Mouse (Mus musculus) forebrain, embryonic 13.5 days (tissue): ENCODE measurements around the gene Vsig10. TPM values are rescaled to one million over a fixed set of nuclear protein-coding genes. Genes with fewer than 3 reads are reported as not detected.

Source experiments
- ATAC-seq: fragments of 200-750 bp; cut with Nextera tagmentation; 2 replicates; pipeline ENCODE4 v1.8.0; 2017
- H3K27ac ChIP-seq: fragments of 300-500 bp; sonication (generic); 2 replicates; pipeline ENCODE4 v1.5.1; 2015; ENCODE audit warnings: inconsistent platforms, mild to moderate bottlenecking, moderate library complexity
- H3K27me3 ChIP-seq: fragments of 300-500 bp; sonication (generic); 2 replicates; pipeline ENCODE4 v1.6.1; 2015; ENCODE audit warnings: mild to moderate bottlenecking, inconsistent platforms
- H3K36me3 ChIP-seq: fragments of 300-500 bp; sonication (generic); 2 replicates; pipeline ENCODE4 v1.6.1; 2015; ENCODE audit warnings: mild to moderate bottlenecking, inconsistent platforms; ENCODE audit not compliant: poor library complexity, severe bottlenecking
- H3K4me1 ChIP-seq: fragments of 300-500 bp; sonication (generic); 2 replicates; pipeline ENCODE4 v1.6.1; 2015; ENCODE audit warnings: inconsistent platforms
- H3K4me2 ChIP-seq: fragments of 300-500 bp; sonication (generic); 2 replicates; pipeline ENCODE4 v1.6.1; 2015; ENCODE audit warnings: inconsistent platforms, mild to moderate bottlenecking, moderate library complexity
- H3K4me3 ChIP-seq: fragments of 300-500 bp; sonication (generic); 2 replicates; pipeline ENCODE4 v1.5.1; 2015; ENCODE audit warnings: mild to moderate bottlenecking, inconsistent platforms
- H3K9ac ChIP-seq: fragments of 300-500 bp; sonication (generic); 2 replicates; pipeline ENCODE4 v1.6.1; 2015; ENCODE audit warnings: mild to moderate bottlenecking, inconsistent platforms
- H3K9me3 ChIP-seq: fragments of 300-500 bp; sonication (generic); replicated peaks from 2 replicates; pipeline ENCODE4 v1.6.1; 2016; ENCODE audit warnings: inconsistent platforms
- WGBS: fragments of 180-500 bp; shearing (Covaris S2); methylation state at CpG from one replicate; pipeline ENCODE4 v1.1.7; 2015; 5-methylcytosine and 5-hydroxymethylcytosine counted together
- polyA plus RNA-seq: library from polyadenylated mRNA; unstranded; fragments of >200 nt; fragmentation: Nextera tagmentation; extraction: Ambion mirVana; gene quantifications from 2 replicates; pipeline ENCODE4 v1.2.1, GENCODE M21; 2015

Gene Vsig10
- 0.98 and 2.6 TPM in 2 replicates for polyA plus RNA-seq

DNA sequence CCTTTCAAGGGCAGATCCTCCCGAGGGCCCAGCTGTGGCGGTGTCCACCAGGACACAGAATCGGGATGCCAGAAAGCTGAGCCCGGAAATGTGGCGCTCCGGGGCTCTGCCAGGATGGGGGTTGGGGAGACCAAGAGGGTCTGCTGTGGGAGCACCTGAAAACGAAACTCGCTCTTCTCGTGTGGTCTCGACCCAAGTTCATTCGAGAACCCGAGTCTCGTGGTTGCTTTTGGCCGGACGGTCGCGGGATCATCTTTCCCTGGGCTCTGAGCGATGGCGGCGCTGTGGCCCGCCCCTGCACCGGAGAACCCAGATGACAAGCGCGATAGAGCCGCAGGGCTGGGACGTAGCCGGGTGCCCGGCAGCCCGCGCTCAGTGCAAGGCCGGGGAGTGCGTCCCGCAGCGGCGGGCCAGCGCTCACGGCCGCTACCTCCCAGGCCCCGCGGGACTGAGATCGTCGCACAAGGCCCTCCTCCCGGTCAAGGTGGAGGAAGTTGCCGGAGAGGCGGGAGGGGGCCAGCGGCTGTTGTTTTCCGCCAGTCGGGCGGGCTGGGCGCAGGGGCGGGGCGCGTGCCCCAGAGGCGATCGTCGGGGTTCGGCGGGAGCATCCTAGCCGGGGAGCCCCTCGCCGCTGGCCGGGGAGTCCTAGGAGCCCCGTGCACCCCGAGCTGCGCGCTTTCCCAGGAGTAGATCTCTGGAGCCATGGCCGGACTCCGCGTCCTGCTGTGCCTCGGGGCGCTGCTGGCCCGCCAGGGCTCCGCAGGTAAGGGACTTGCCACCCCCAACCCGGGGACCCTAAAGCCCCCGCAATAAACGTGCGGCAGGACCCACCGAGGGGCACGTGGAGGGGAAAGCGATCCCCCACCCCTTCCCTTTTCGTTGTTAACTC is at the start of gene Vsig10:
Vsig10 (plus strand) TSS at position 343 of the 889 bp plus-strand sequence.
- Histone ChIP-seq H3K36me3 (no peaks in the 10 kb centered on the region), H3K27ac (no peak within 1 kb of the TSS), H3K4me3 (peak within 1 kb of the TSS; percentile 58), H3K4me2 (peak within 1 kb of the TSS; percentile 88), H3K4me1 (peaks cover 19% of the 10 kb centered on the region), H3K9ac (peak within 1 kb of the TSS; percentile 71), H3K9me3 (0 out of 2 replicates have a peak, but pooled peaks cover 3% of the 10 kb centered on the region), H3K27me3 (peaks cover 34% of the 10 kb centered on the region; the same call in 1 of the 2 replicates)
- WGBS = under 1% methylated on average over 81 of the region's 81 CpGs
- peak; percentile 81 for ATAC-seq

DNA sequence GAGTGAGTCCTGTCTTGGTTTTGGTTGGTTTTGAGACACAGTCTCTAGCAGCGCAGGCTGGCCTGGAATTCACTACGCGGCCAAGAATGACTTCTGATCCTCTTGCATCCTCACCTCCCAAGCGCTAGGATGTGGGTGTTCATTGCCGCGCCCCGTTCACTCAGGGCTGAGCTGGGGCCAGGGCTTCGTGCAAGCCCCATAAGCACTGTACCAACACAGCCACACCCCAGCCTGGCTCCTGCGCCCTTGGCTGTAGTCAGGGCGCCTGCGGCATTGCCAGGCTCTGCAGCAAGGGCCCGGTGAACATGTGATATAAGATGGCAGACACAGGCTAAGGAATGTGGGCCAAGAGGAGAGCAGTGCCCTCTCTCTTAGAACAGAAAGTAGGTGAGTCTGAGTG is 49.5 kb upstream of the Vsig10 start:
- H3K9me3 ChIP-seq = no peaks in the 10 kb centered on the region
- peaks cover 35% of the 10 kb centered on the region for H3K36me3 ChIP-seq
- H3K27me3 ChIP-seq = no peaks in the 10 kb centered on the region
- H3K4me2 ChIP-seq = no peak overlapping the region
- H3K4me1 ChIP-seq = no peaks in the 10 kb centered on the region
- H3K27ac ChIP-seq = no peak overlapping the region
- no peak overlapping the region for H3K4me3 ChIP-seq
- ATAC-seq = no peak
- WGBS = 94% methylated on average over 12 of the region's 12 CpGs
- H3K9ac ChIP-seq = no peak overlapping the region

DNA sequence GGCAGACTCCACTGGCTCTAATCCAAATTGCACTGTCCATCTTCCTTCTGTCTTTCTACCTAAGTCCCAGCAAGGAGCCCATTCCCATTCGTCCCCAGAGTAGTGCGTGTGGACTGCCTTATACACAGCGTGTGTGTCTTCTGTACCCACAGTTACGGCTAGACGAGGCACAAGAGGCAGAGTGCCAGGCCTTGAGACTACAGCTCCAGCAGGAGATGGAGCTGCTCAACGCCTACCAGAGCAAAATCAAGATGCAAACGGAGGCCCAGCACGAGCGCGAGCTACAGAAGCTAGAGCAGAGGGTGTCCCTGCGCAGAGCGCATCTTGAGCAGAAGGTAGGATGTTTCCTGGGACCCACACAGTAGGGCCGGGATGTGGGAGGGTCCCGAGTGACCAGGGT is 46.9 kb upstream of the Vsig10 start:
- Histone ChIP-seq H3K4me1 (no peaks in the 10 kb centered on the region), H3K4me3 (no peak overlapping the region), H3K9ac (no peak overlapping the region), H3K27ac (no peak overlapping the region), H3K9me3 (no peaks in the 10 kb centered on the region), H3K4me2 (no peak overlapping the region), H3K27me3 (no peaks in the 10 kb centered on the region), H3K36me3 (peaks cover 13% of the 10 kb centered on the region)
- no peak for ATAC-seq
- 94% methylated on average over 14 of the region's 14 CpGs for WGBS

DNA sequence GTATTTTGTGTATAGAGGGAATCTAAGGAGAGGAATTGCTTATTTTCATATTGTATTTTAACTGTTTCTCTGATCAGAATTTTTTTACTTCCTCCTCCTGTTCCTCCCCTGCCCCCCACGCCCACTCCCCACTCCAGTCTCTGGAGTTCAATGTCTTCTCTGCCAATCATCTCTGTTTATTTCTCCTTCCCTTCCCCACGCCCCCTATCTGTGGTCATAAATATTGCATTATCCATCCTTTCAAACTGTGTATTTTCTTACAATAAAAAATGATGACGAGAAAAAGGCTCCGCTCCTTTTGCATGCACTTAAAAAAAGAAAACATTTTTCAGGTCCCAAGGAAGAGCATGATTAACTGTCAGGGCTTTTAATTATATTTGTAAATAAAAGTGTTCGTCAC is 44.1 kb upstream of the Vsig10 start:
- Histone ChIP-seq H3K9me3 (no peaks in the 10 kb centered on the region), H3K4me2 (no peak overlapping the region), H3K36me3 (peaks cover 26% of the 10 kb centered on the region), H3K27ac (no peak overlapping the region), H3K4me1 (no peaks in the 10 kb centered on the region), H3K4me3 (no peak overlapping the region), H3K27me3 (no peaks in the 10 kb centered on the region), H3K9ac (no peak overlapping the region)
- ATAC-seq = no peak
- WGBS = 72% methylated on average over 5 of the region's 5 CpGs

DNA sequence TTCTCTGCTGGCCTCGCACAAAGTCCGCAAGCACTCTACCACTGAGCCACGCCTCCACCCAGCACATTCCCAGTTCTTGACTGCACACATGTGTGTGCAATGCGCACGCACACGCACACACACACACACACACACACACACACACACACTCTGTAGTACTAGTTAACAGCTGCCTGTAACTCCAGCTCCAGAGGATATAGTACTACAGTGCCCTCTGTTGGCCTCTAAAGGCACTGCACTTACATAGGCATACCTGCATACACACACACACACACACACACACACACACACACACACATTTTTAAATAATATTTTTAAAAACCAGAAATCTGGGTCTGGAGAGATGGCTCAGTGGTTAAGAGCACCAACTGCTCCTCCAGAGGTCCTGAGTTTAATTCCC is 41.1 kb upstream of the Vsig10 start:
- no peak overlapping the region for H3K4me3 ChIP-seq
- 95% methylated on average over 6 of the region's 6 CpGs for WGBS
- H3K4me2 ChIP-seq = no peak overlapping the region
- no peak for ATAC-seq
- no peak overlapping the region for H3K9ac ChIP-seq
- no peak overlapping the region for H3K27ac ChIP-seq
- peaks cover 44% of the 10 kb centered on the region for H3K36me3 ChIP-seq
- H3K4me1 ChIP-seq = no peaks in the 10 kb centered on the region
- H3K9me3 ChIP-seq = no peaks in the 10 kb centered on the region
- no peaks in the 10 kb centered on the region for H3K27me3 ChIP-seq

DNA sequence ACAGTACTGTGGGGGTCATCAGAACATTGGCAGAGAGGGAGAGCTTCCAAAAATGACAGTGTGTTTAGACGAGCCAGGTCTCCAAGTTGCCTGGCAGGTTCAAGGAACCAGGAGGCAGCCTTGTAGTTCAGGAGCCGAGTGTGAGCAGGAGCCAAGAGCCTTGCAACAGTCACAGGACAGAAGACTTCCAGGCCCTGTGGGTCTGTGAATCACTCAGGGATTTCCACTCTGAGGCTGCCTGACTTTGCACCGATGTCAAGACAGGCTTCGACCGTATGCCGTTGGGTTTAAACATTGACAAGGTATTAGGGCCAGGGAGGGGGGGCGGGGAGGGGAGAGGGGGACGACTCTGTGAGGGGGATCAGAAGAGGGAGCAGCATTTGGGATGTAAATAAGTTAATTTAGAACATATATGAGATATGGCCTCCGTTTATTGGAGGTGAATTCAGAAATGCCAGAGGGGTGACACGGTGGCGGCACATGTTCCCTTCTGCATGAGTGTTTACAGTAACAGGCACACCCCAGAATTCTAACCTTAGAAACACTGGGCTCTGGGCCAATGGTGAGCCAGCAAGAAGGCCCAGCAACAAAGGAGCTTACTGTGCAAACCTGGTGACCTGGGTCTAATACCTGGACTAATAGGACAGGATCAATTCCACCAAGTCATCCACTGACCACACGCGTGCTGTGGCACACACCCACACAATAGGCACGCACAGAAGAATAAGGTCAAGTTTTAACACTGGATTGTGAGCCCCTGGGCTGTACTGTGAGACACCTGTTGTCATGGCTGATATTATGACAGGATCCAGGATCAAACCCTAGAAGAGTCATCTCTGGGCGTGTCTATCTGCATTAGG is 39.8 kb upstream of the Vsig10 start:
- H3K4me1 ChIP-seq = peaks cover 4% of the 10 kb centered on the region
- ATAC-seq = no peak
- H3K27ac ChIP-seq = no peak overlapping the region
- WGBS = 90% methylated on average over 15 of the region's 15 CpGs
- H3K4me3 ChIP-seq = no peak overlapping the region
- no peak overlapping the region for H3K4me2 ChIP-seq
- H3K27me3 ChIP-seq = no peaks in the 10 kb centered on the region
- no peaks in the 10 kb centered on the region for H3K9me3 ChIP-seq
- peaks cover 49% of the 10 kb centered on the region for H3K36me3 ChIP-seq
- H3K9ac ChIP-seq = no peak overlapping the region

DNA sequence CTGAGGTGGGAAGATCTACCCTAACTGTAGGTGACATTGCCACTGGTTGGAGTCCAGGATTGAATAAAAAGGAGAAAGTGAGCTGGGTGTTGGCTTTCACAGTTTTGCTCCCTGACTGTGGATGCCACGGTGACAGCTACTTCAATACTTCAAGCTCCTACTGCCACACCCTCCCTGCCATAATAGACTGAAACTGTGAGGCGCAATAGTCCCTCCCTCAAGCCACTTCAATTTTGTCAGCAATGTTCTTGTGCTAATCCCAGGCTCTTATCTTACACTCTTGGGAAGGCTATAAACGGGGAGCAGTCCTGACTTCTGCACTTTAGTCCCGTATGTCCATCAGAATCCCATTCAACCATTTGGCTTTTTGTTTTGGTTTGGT is 39.2 kb upstream of the Vsig10 start:
- Histone ChIP-seq H3K4me1 (peaks cover 10% of the 10 kb centered on the region), H3K4me2 (no peak overlapping the region), H3K9me3 (no peaks in the 10 kb centered on the region), H3K27ac (no peak overlapping the region), H3K36me3 (peaks cover 56% of the 10 kb centered on the region), H3K27me3 (no peaks in the 10 kb centered on the region), H3K9ac (no peak overlapping the region), H3K4me3 (no peak overlapping the region)
- WGBS = 70% methylated on average over 4 of the region's 4 CpGs
- no peak for ATAC-seq

DNA sequence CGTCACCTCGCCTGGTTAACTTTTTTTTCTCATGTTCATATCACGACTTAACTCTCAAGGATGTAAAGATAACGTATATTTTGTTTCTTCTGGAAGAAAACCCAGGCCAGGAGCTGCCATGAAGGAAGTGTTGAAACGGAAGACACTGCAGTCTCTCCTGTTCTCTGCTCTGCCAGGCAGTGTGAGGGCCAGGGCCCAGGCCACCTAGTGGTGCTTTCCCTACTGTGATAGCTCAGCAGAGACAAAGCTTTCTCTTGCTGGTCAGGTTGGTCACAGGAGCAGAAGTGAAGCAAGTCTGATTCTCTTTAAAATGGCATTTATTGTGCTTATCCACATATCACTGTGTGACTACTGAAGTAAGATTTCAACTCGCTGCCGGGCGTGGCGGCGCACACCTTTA is 37.3 kb upstream of the Vsig10 start:
- WGBS = 93% methylated on average over 10 of the region's 10 CpGs
- no peak overlapping the region for H3K27ac ChIP-seq
- no peak overlapping the region for H3K4me3 ChIP-seq
- H3K9me3 ChIP-seq = no peaks in the 10 kb centered on the region
- peaks cover 68% of the 10 kb centered on the region for H3K36me3 ChIP-seq
- no peak overlapping the region for H3K4me2 ChIP-seq
- no peak for ATAC-seq
- no peaks in the 10 kb centered on the region for H3K27me3 ChIP-seq
- H3K4me1 ChIP-seq = peaks cover 29% of the 10 kb centered on the region
- H3K9ac ChIP-seq = no peak overlapping the region

DNA sequence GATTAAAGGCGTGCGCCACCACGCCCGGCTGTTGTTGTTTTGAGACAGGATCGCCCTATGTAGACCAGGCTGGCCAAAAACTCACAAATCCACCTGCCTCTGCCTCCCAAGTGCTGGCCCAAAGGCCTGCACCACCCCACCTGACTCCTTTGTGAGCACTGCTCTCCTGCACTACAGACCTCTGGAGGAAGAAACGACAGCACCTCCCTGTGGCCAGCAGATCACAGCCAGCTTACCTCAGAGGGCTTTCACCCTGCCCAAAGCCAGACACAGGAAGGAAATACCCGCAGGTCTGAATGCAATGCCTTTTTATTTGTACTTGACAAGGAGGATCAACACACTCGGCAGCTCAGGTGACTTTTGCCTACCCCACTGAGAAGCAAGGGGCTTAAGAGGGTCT is 36.5 kb upstream of the Vsig10 start:
- no peaks in the 10 kb centered on the region for H3K9me3 ChIP-seq
- no peaks in the 10 kb centered on the region for H3K27me3 ChIP-seq
- H3K27ac ChIP-seq = no peak overlapping the region
- no peak overlapping the region for H3K4me3 ChIP-seq
- WGBS = 88% methylated on average over 8 of the region's 8 CpGs
- H3K9ac ChIP-seq = no peak overlapping the region
- H3K36me3 ChIP-seq = peaks cover 68% of the 10 kb centered on the region
- ATAC-seq = no peak
- H3K4me2 ChIP-seq = no peak overlapping the region
- H3K4me1 ChIP-seq = peaks cover 30% of the 10 kb centered on the region

DNA sequence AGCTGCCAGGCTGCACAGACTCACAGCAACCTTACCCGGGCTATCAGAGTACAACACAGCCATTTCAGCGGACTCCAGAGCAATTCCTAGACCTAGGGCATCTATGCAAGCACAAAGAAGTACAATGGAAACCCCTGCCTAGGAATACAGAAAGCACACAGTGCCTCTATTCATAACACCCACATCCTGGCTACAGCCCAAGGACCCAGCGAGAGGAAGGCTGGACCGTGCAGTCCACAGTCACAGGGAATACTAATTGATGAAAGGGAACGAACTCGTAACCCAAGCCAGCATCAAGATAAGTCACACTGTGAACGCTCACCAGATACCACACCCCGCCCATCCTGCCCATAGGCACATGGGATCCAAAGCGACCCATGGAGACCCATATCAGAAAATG is 34.9 kb upstream of the Vsig10 start:
- H3K36me3 ChIP-seq = peaks cover 60% of the 10 kb centered on the region
- ATAC-seq = 0 out of 2 replicates have a peak, but pooled peaks have one; percentile 19
- peak overlapping the region; percentile 71 for H3K4me2 ChIP-seq

DNA sequence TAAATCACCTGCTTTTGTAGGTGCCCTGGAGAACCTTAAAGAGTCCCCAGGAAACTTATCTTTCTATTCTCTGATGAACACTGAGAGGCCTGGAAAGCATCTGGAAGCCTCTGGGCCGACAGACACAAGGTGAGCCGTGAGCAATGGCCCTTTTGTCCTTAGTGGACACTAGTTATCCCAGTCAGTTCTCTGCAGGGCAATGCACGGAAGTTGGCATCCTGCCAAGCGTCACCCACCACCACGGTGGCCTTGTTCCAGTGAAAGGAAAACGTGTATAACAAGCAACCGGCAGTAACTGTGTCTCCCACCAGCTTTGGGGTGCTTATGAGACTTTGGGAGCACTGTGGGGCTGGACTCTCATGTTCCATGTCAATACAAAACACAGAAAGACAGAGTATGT is 34.2 kb upstream of the Vsig10 start:
- no peak for ATAC-seq
- Histone ChIP-seq H3K27ac (peak overlapping the region; percentile 40), H3K9me3 (no peaks in the 10 kb centered on the region), H3K4me2 (peak overlapping the region; percentile 71), H3K9ac (peak overlapping the region; percentile 37; the same call in 1 of the 2 replicates), H3K4me1 (peaks cover 37% of the 10 kb centered on the region), H3K36me3 (peaks cover 56% of the 10 kb centered on the region), H3K4me3 (0 out of 2 replicates have a peak overlapping the region, but pooled peaks have one; percentile 6), H3K27me3 (no peaks in the 10 kb centered on the region)
- 43% methylated on average over 7 of the region's 7 CpGs for WGBS

More for the DNA sequence above, 34.9 kb upstream of the Vsig10 start:
- no peaks in the 10 kb centered on the region for H3K9me3 ChIP-seq
- H3K4me3 ChIP-seq = no peak overlapping the region
- peak overlapping the region; percentile 18; the same call in 1 of the 2 replicates for H3K9ac ChIP-seq
- 50% methylated on average over 9 of the region's 9 CpGs for WGBS
- peaks cover 37% of the 10 kb centered on the region for H3K4me1 ChIP-seq
- H3K27me3 ChIP-seq = no peaks in the 10 kb centered on the region
- peak overlapping the region; percentile 40 for H3K27ac ChIP-seq

DNA sequence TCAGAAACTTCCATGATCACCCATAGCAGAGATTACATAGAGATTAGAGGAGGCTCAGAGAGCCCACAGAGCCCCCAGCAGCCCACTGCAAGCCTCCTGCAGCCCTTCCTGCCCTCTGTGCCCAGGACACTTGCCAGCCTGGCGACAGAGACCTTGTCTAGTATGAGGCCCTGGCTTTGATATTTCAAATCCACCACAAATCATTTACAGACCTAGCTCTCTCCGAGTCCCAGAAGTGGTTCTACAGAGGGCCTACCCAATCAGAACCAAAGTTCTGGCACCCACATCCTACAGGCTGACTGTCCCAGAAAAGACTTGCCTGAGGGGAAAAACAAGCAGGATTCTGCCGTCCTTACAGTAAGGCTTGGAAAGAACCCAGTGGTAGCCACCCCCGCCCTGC is 33.6 kb upstream of the Vsig10 start:
- peak overlapping the region; percentile 71 for H3K4me2 ChIP-seq
- H3K4me3 ChIP-seq = 0 out of 2 replicates have a peak overlapping the region, but pooled peaks have one; percentile 6
- H3K4me1 ChIP-seq = peaks cover 37% of the 10 kb centered on the region
- 62% methylated on average over 3 of the region's 4 CpGs for WGBS
- H3K27me3 ChIP-seq = no peaks in the 10 kb centered on the region
- H3K9me3 ChIP-seq = no peaks in the 10 kb centered on the region
- peak overlapping the region; percentile 37; the same call in 1 of the 2 replicates for H3K9ac ChIP-seq
- ATAC-seq = no peak
- peak overlapping the region; percentile 40; the same call in 1 of the 2 replicates for H3K27ac ChIP-seq
- peaks cover 52% of the 10 kb centered on the region for H3K36me3 ChIP-seq
